Mouse (Mus musculus) intestine, embryonic 14.5 days (tissue): ENCODE measurements around the gene Zfp14. TPM values are rescaled to one million over a fixed set of nuclear protein-coding genes. Genes with fewer than 3 reads are reported as not detected.

Experiments used
- ATAC-seq: fragments of 200-750 bp; cut with Nextera tagmentation; replicated peaks from 2 replicates; pipeline ENCODE4 v1.8.0; 2017; ENCODE audit warnings: low read depth, moderate number of reproducible peaks, moderate TSS enrichment, moderate library complexity; ENCODE audit not compliant: low FRiP score, low TSS enrichment
- DNase-seq: peaks from one replicate; pipeline ENCODE4 v3.0.0-alpha.2; 2018; ENCODE audit warnings: low spot score
- H3K27ac ChIP-seq: fragments of 300-500 bp; sonication (generic); 2 replicates; pipeline ENCODE4 v1.5.1; 2014; ENCODE audit warnings: low read depth, mild to moderate bottlenecking, control low read depth
- H3K27me3 ChIP-seq: fragments of 300-500 bp; sonication (generic); replicated peaks from 2 replicates; pipeline ENCODE4 v1.6.1; 2014; ENCODE audit warnings: low read length, control low read depth; ENCODE audit not compliant: control insufficient read depth, insufficient read depth
- H3K36me3 ChIP-seq: fragments of 300-500 bp; sonication (generic); 2 replicates; pipeline ENCODE4 v1.6.1; 2014; ENCODE audit warnings: low read length, control low read depth; ENCODE audit not compliant: control insufficient read depth, insufficient read depth
- H3K4me1 ChIP-seq: fragments of 300-500 bp; sonication (generic); replicated peaks from 2 replicates; pipeline ENCODE4 v1.6.1; 2014; ENCODE audit warnings: low read length, control low read depth, mixed read lengths; ENCODE audit not compliant: control insufficient read depth, insufficient read depth
- H3K4me2 ChIP-seq: fragments of 300-500 bp; sonication (generic); 2 replicates; pipeline ENCODE4 v1.6.1; 2014; ENCODE audit warnings: low read length
- H3K4me3 ChIP-seq: fragments of 300-500 bp; sonication (generic); 2 replicates; pipeline ENCODE4 v1.5.1; 2014; ENCODE audit warnings: low read depth, low read length, control low read depth, mixed read lengths
- H3K9ac ChIP-seq: fragments of 300-500 bp; sonication (generic); 2 replicates; pipeline ENCODE4 v1.6.1; 2014; ENCODE audit warnings: mild to moderate bottlenecking, low read length
- H3K9me3 ChIP-seq: fragments of 300-500 bp; sonication (generic); 2 replicates; pipeline ENCODE4 v1.6.1; 2016; ENCODE audit warnings: low read length, control low read depth; ENCODE audit not compliant: control insufficient read depth
- WGBS: fragments of 180-500 bp; shearing (Covaris S2); extraction: QIAGEN DNeasy Blood & Tissue Kit; methylation state at CpG from one replicate; pipeline ENCODE4 v1.1.7; 2014; 5-methylcytosine and 5-hydroxymethylcytosine counted together
- polyA plus RNA-seq: library from polyadenylated mRNA; unstranded; fragments of >200 nt; fragmentation: Nextera tagmentation; extraction: Ambion mirVana; gene quantifications from 2 replicates; pipeline ENCODE4 v1.2.1, GENCODE M21; 2014

Gene Zfp14
- polyA plus RNA-seq, 1 experiment from 2014 or later: 3.5 TPM

GRCm38 (mm10) chr7:30048126-30048525 lies 3.1 kb downstream of the Zfp14 start:
- no peaks in the 10 kb centered on the region for H3K36me3 ChIP-seq
- H3K4me1 ChIP-seq: peaks cover 7% of the 10 kb centered on the region; the same call in 1 of the 2 replicates
- H3K9me3 ChIP-seq: no peaks in the 10 kb centered on the region
- H3K4me3 ChIP-seq: no peak overlapping the region
- WGBS: 81% methylated on average over 4 of the region's 4 CpGs
- H3K4me2 ChIP-seq: no peak overlapping the region
- no peaks in the 10 kb centered on the region for H3K27me3 ChIP-seq
- no peak overlapping the region for H3K9ac ChIP-seq
- DNase-seq (no peak), ATAC-seq (no peak)
- H3K27ac ChIP-seq: no peak overlapping the region

- no peak overlapping the region for H3K4me2 ChIP-seq
- H3K36me3 ChIP-seq: no peaks in the 10 kb centered on the region
- WGBS: 51% methylated on average over 9 of the region's 9 CpGs
These were observed 6.8 kb downstream of the Zfp14 start for GRCm38 (mm10) chr7:30044354-30044753.

GRCm38 (mm10) chr7:30034331-30034730 lies 16.8 kb downstream of the Zfp14 start:
- ATAC-seq: no peak
- no peak for DNase-seq
- H3K4me1 ChIP-seq: no peaks in the 10 kb centered on the region
- no peak overlapping the region for H3K4me3 ChIP-seq
- WGBS: 90% methylated on average over 12 of the region's 12 CpGs
- no peak overlapping the region for H3K9ac ChIP-seq
- no peak overlapping the region for H3K27ac ChIP-seq
- no peaks in the 10 kb centered on the region for H3K9me3 ChIP-seq
- H3K36me3 ChIP-seq: peaks cover 22% of the 10 kb centered on the region
- no peaks in the 10 kb centered on the region for H3K27me3 ChIP-seq
- H3K4me2 ChIP-seq: no peak overlapping the region

More at GRCm38 (mm10) chr7:30044354-30044753, 6.8 kb downstream of the Zfp14 start:
- Histone ChIP-seq H3K9ac (no peak overlapping the region), H3K4me1 (no peaks in the 10 kb centered on the region), H3K9me3 (no peaks in the 10 kb centered on the region), H3K27me3 (no peaks in the 10 kb centered on the region), H3K27ac (no peak overlapping the region), H3K4me3 (no peak overlapping the region)
- ATAC-seq (no peak), DNase-seq (no peak)

GRCm38 (mm10) chr7:30031379-30031778 lies 19.8 kb downstream of the Zfp14 start:
- no peak overlapping the region for H3K27ac ChIP-seq
- no peak overlapping the region for H3K9ac ChIP-seq
- no peak overlapping the region for H3K4me3 ChIP-seq
- no peaks in the 10 kb centered on the region for H3K27me3 ChIP-seq
- DNase-seq: no peak
- WGBS: 86% methylated on average over 3 of the region's 3 CpGs
- no peaks in the 10 kb centered on the region for H3K4me1 ChIP-seq
- H3K36me3 ChIP-seq: peaks cover 12% of the 10 kb centered on the region
- no peak overlapping the region for H3K4me2 ChIP-seq
- H3K9me3 ChIP-seq: no peaks in the 10 kb centered on the region
- no peak for ATAC-seq

GRCm38 (mm10) chr7:30030677-30031076 lies 20.5 kb downstream of the Zfp14 start:
- H3K27ac ChIP-seq: no peak overlapping the region
- peaks cover 17% of the 10 kb centered on the region for H3K36me3 ChIP-seq
- no peaks in the 10 kb centered on the region for H3K27me3 ChIP-seq
- no peak overlapping the region for H3K4me3 ChIP-seq
- no peaks in the 10 kb centered on the region for H3K4me1 ChIP-seq
- no peak for ATAC-seq
- no peak overlapping the region for H3K4me2 ChIP-seq
- no peaks in the 10 kb centered on the region for H3K9me3 ChIP-seq
- no peak overlapping the region for H3K9ac ChIP-seq
- no peak for DNase-seq
- WGBS: 35% methylated on average over 6 of the region's 6 CpGs

GRCm38 (mm10) chr7:30028572-30028971 lies 22.6 kb downstream of the Zfp14 start:
- H3K9me3 ChIP-seq: no peaks in the 10 kb centered on the region
- H3K36me3 ChIP-seq: peaks cover 36% of the 10 kb centered on the region
- H3K27me3 ChIP-seq: no peaks in the 10 kb centered on the region
- no peak overlapping the region for H3K4me2 ChIP-seq
- H3K9ac ChIP-seq: no peak overlapping the region
- H3K4me1 ChIP-seq: no peaks in the 10 kb centered on the region
- ATAC-seq (no peak), DNase-seq (no peak)
- 92% methylated on average over 3 of the region's 3 CpGs for WGBS
- H3K27ac ChIP-seq: no peak overlapping the region
- no peak overlapping the region for H3K4me3 ChIP-seq

GRCm38 (mm10) chr7:30027331-30027730 lies 23.8 kb downstream of the Zfp14 start:
- Histone ChIP-seq H3K27me3 (no peaks in the 10 kb centered on the region), H3K4me2 (no peak overlapping the region), H3K4me1 (no peaks in the 10 kb centered on the region), H3K4me3 (no peak overlapping the region), H3K36me3 (peaks cover 48% of the 10 kb centered on the region), H3K9ac (no peak overlapping the region), H3K9me3 (no peaks in the 10 kb centered on the region), H3K27ac (no peak overlapping the region)
- WGBS: 73% methylated on average over 4 of the region's 4 CpGs
- ATAC-seq (no peak), DNase-seq (peak; percentile 27)

- 75% methylated on average over 5 of the region's 5 CpGs for WGBS
- H3K9me3 ChIP-seq: no peaks in the 10 kb centered on the region
- H3K27me3 ChIP-seq: no peaks in the 10 kb centered on the region
These were observed 25.8 kb downstream of the Zfp14 start for GRCm38 (mm10) chr7:30025358-30025757.

GRCm38 (mm10) chr7:30023800-30024199 lies 27.4 kb downstream of the Zfp14 start:
- Histone ChIP-seq H3K27me3 (no peaks in the 10 kb centered on the region), H3K4me3 (no peak overlapping the region), H3K36me3 (peaks cover 70% of the 10 kb centered on the region), H3K9ac (no peak overlapping the region), H3K9me3 (no peaks in the 10 kb centered on the region), H3K27ac (no peak overlapping the region), H3K4me2 (no peak overlapping the region), H3K4me1 (no peaks in the 10 kb centered on the region)
- DNase-seq: no peak
- WGBS: 87% methylated on average over 8 of the region's 8 CpGs
- ATAC-seq: no peak

More at GRCm38 (mm10) chr7:30025358-30025757, 25.8 kb downstream of the Zfp14 start:
- no peak overlapping the region for H3K27ac ChIP-seq
- H3K4me3 ChIP-seq: no peak overlapping the region
- DNase-seq: no peak
- no peak overlapping the region for H3K4me2 ChIP-seq
- H3K36me3 ChIP-seq: peaks cover 58% of the 10 kb centered on the region
- H3K4me1 ChIP-seq: no peaks in the 10 kb centered on the region
- H3K9ac ChIP-seq: no peak overlapping the region
- ATAC-seq: no peak
